In genomic region chr1:43444531-43444930, GRCm38 (mm10) we compare ENCODE assay signal across 8 mouse cellular contexts. TPM values are rescaled to one million over a fixed set of nuclear protein-coding genes. Genes with fewer than 3 reads are reported as not detected.
DNase-seq lines count a peak whose midpoint lies in the region; ATAC-seq and TF ChIP-seq lines count a peak whose summit lies in the region.

Gene Nck2 (plus strand): TSS chr1:43444579.

- peak within 1 kb of the TSS; percentile 97 for H3K9ac ChIP-seq in heart, embryonic 13.5 days

- H3K79me2 ChIP-seq in macrophage (ENCODE audit: inconsistent target) = peaks cover 33% of the 10 kb centered on the region

- H3K36me3 ChIP-seq in embryonic facial prominence, embryonic 10.5 days (replicated peaks) = peaks cover 2% of the 10 kb centered on the region; the same call in 1 of the 2 replicates
- no peaks in the 10 kb centered on the region for H3K36me3 ChIP-seq in heart, embryonic 13.5 days
- no peaks in the 10 kb centered on the region for H3K36me3 ChIP-seq in macrophage (ENCODE audit: inconsistent target)

- TF ChIP-seq CTCF in layer of hippocampus, adult 2 months (conservative IDR thresholded peaks at IDR 0.05) = no peak

- H3K27ac ChIP-seq in layer of hippocampus, adult 2 months = peak within 1 kb of the TSS; percentile 96
- peak within 1 kb of the TSS; percentile 99 for H3K27ac ChIP-seq in embryonic facial prominence, embryonic 10.5 days (replicated peaks)
- H3K27ac ChIP-seq in heart, embryonic 13.5 days (replicated peaks) = peak within 1 kb of the TSS; percentile 92
- H3K27ac ChIP-seq in macrophage = no peak within 1 kb of the TSS

- peak within 1 kb of the TSS; percentile 98 for H3K4me2 ChIP-seq in heart, embryonic 13.5 days

- H3K27me3 ChIP-seq in embryonic facial prominence, embryonic 10.5 days (replicated peaks; ENCODE audit: low read depth, poor library complexity, severe bottlenecking) = no peaks in the 10 kb centered on the region
- H3K27me3 ChIP-seq in heart, embryonic 13.5 days (replicated peaks) = no peaks in the 10 kb centered on the region

- H3K4me1 ChIP-seq in embryonic facial prominence, embryonic 10.5 days = peaks cover 39% of the 10 kb centered on the region
- H3K4me1 ChIP-seq in heart, embryonic 13.5 days = peaks cover 36% of the 10 kb centered on the region

- ATAC-seq in heart, embryonic 13.5 days (ENCODE audit: extremely low read depth, insufficient number of reproducible peaks, low FRiP score, low TSS enrichment) = no peak

- H3K9me3 ChIP-seq in embryonic facial prominence, embryonic 10.5 days = no peaks in the 10 kb centered on the region
- no peaks in the 10 kb centered on the region for H3K9me3 ChIP-seq in heart, embryonic 13.5 days

- peak within 1 kb of the TSS; percentile 69 for H3K4me3 ChIP-seq in layer of hippocampus, adult 2 months
- H3K4me3 ChIP-seq in embryonic facial prominence, embryonic 10.5 days = peak within 1 kb of the TSS; percentile 99
- peak within 1 kb of the TSS; percentile 98 for H3K4me3 ChIP-seq in heart, embryonic 13.5 days
- peak within 1 kb of the TSS; percentile 21; the same call in 1 of the 2 replicates for H3K4me3 ChIP-seq in macrophage (ENCODE audit: inconsistent target)

- no peak for DNase-seq in layer of hippocampus, adult 2 months (ENCODE audit: low spot score in 2 of 2)
- no peak for DNase-seq in layer of hippocampus, adult 9-11 months
- no peak for DNase-seq in embryonic facial prominence, embryonic 10.5 days (ENCODE audit: low spot score)
- DNase-seq in layer of hippocampus, postnatal 36 days = no peak
- no peak for DNase-seq in right cerebral cortex, adult 18-20 months
- no peak for DNase-seq in embryo, embryonic 9.5 days (ENCODE audit: extremely low spot score)

- WGBS in embryonic facial prominence, embryonic 10.5 days = 15% methylated on average over 9 of the region's 9 CpGs
- 22% methylated on average over 9 of the region's 9 CpGs for WGBS in heart, embryonic 13.5 days
- 47% methylated on average over 9 of the region's 9 CpGs for WGBS in macrophage (ENCODE audit: missing documents)

RNA-seq across cellular contexts. Expression of gene Nck2, which starts in this region (rescaled TPM):
- total RNA-seq in layer of hippocampus, adult 2 months (2021) = 10 to 100 TPM; 55.6 to 56.3 TPM
- polyA plus RNA-seq in embryonic facial prominence, embryonic 10.5 days (2016; fragmentation: Nextera tagmentation; extraction: Ambion mirVana) = 50.3 and 52.5 TPM in 2 replicates
- polyA plus RNA-seq in heart, embryonic 13.5 days (2015; fragmentation: Nextera tagmentation; extraction: Ambion mirVana) = 24.2 and 24.8 TPM in 2 replicates
- 10 to 100 TPM; 56.6 to 58.1 TPM for total RNA-seq in layer of hippocampus, postnatal 36 days (2021)
- total RNA-seq in macrophage (2018; cell fraction: chromatin; rRNA removed) = 100 to 1,000 TPM in 1 of 26 experiments, 10 to 100 TPM in 25; 34.9 to 106 (median 71.9) TPM
- 10 to 100 TPM; 20.7 to 43.8 (median 32.7) TPM for total RNA-seq in macrophage (2018; cell fraction: cytosol; rRNA removed)
- 100 to 1,000 TPM in 1 of 26 experiments, 10 to 100 TPM in 25; 36.6 to 140 (median 57.7) TPM for total RNA-seq in macrophage (2018; cell fraction: nucleus; rRNA removed)
- 18.5 to 23.4 TPM (median 20.0 TPM) in 3 replicates for polyA plus RNA-seq in macrophage (2018)

Comparison
In these comparisons a context has a peak if more than half of its experiments do, and no peak if none do; other contexts are left out.
1. H3K4me3 ChIP-seq: peak in every context shown above with its lines; median percentile 99 in embryonic facial prominence, embryonic 10.5 days; 98 in heart, embryonic 13.5 days; 69 in layer of hippocampus, adult 2 months; 21 in macrophage.